In genomic region chr2:135356311-135356710, GRCm38 (mm10) we compare ENCODE assay signal across 11 mouse cellular contexts.
DNase-seq lines count a peak whose midpoint lies in the region; ATAC-seq and TF ChIP-seq lines count a peak whose summit lies in the region.
"Had no signal": no experiment of that assay in that cellular context is flagged by ENCODE, and none has a peak within 500 bp of the region (broad histone marks: within the 10 kb centered on the region; RNA-seq: fewer than 3 reads in every experiment).

No protein-coding gene starts in this region.

- TF ChIP-seq POLR2A in heart, adult 2 months (IDR thresholded peaks at IDR 0.05; ENCODE audit: insufficient read depth, low read depth, low read length) = no peak

- H3K9ac ChIP-seq in heart, adult 2 months (ENCODE audit: low read depth, low read length) = no peak overlapping the region
- H3K9ac ChIP-seq in midbrain, embryonic 11.5 days (ENCODE audit: low read length) = no peak overlapping the region
- H3K9ac ChIP-seq: kidney, embryonic 15.5 days; limb, embryonic 12.5 days had no signal

- DNase-seq in heart, adult 2 months = no peak
- DNase-seq in heart, postnatal 14 days = no peak
- peak; percentile 86 for DNase-seq in midbrain, embryonic 11.5 days (ENCODE audit: low spot score, missing footprints)
- no peak for DNase-seq in midbrain, embryonic 10.5 days (ENCODE audit: low spot score)
- DNase-seq in embryo, embryonic 10 days (ENCODE audit: low spot score) = peak; percentile 46
- peak; percentile 6 for DNase-seq in retina, postnatal 7 days (ENCODE audit: low read depth, low spot score)
- DNase-seq in right cerebral cortex, postnatal 36 days (ENCODE audit: low spot score in 2 of 2) = no peak
- no peak for DNase-seq in heart, postnatal 4 days
- DNase-seq: thymus, adult 2 months had no signal

- 22% methylated on average over 1 of the region's 1 CpGs for WGBS in heart, adult 2 months
- 31% methylated on average over 1 of the region's 1 CpGs for WGBS in midbrain, embryonic 11.5 days
- 30% methylated on average over 1 of the region's 1 CpGs for WGBS in midbrain, embryonic 10.5 days

- no peak for TF ChIP-seq EP300 in heart, adult 2 months (IDR thresholded peaks at IDR 0.05; ENCODE audit: insufficient read depth, low read depth, low read length)

- H3K27ac ChIP-seq in heart, adult 2 months = no peak overlapping the region
- H3K27ac ChIP-seq in midbrain, embryonic 11.5 days (ENCODE audit: low read depth, low read length) = no peak overlapping the region
- H3K27ac ChIP-seq in midbrain, embryonic 10.5 days (replicated peaks) = no peak overlapping the region
- H3K27ac ChIP-seq: kidney, embryonic 15.5 days; limb, embryonic 12.5 days had no signal

- intact Hi-C loops in heart, adult 2 months (cut with DNase I) = loop anchor here (5.0 kb wide), 1 partner anchor 781 kb away; no protein-coding TSS in a partner anchor
- intact Hi-C loops in heart, postnatal 14 days (cut with DNase I) = loop anchor here (2.0 to 5.0 kb wide), 2 partner anchors 602 to 781 kb away; no protein-coding TSS in a partner anchor

- no peak overlapping the region for H3K4me3 ChIP-seq in heart, adult 2 months
- no peak overlapping the region for H3K4me3 ChIP-seq in midbrain, embryonic 11.5 days (ENCODE audit: low read depth, low read length)
- H3K4me3 ChIP-seq in midbrain, embryonic 10.5 days = no peak overlapping the region
- H3K4me3 ChIP-seq: kidney, embryonic 15.5 days; limb, embryonic 12.5 days had no signal

- H3K36me3 ChIP-seq in heart, adult 2 months (ENCODE audit: control insufficient read depth, insufficient read depth, low read length) = no peaks in the 10 kb centered on the region
- no peaks in the 10 kb centered on the region for H3K36me3 ChIP-seq in midbrain, embryonic 11.5 days (ENCODE audit: control insufficient read depth, insufficient read depth, low read length)
- no peaks in the 10 kb centered on the region for H3K36me3 ChIP-seq in midbrain, embryonic 10.5 days
- H3K36me3 ChIP-seq: kidney, embryonic 15.5 days; limb, embryonic 12.5 days had no signal

- H3K4me2 ChIP-seq in midbrain, embryonic 11.5 days = no peak overlapping the region
- H3K4me2 ChIP-seq: kidney, embryonic 15.5 days; limb, embryonic 12.5 days had no signal

- no peaks in the 10 kb centered on the region; the same call in 1 of the 2 replicates for H3K4me1 ChIP-seq in heart, adult 2 months (ENCODE audit: control insufficient read depth, insufficient read depth, low read length)
- no peaks in the 10 kb centered on the region for H3K4me1 ChIP-seq in midbrain, embryonic 11.5 days (ENCODE audit: control insufficient read depth, insufficient read depth, low read length)
- H3K4me1 ChIP-seq in midbrain, embryonic 10.5 days = no peaks in the 10 kb centered on the region
- H3K4me1 ChIP-seq: kidney, embryonic 15.5 days; limb, embryonic 12.5 days had no signal

- no peaks in the 10 kb centered on the region for H3K79me2 ChIP-seq in heart, adult 2 months (replicated peaks; ENCODE audit: control insufficient read depth, insufficient read depth, low read length)

- no peak for ATAC-seq in midbrain, embryonic 11.5 days (ENCODE audit: low FRiP score)

- TF ChIP-seq CTCF in heart, adult 2 months (IDR thresholded peaks at IDR 0.05) = peak; percentile 83

- no peaks in the 10 kb centered on the region for H3K9me3 ChIP-seq in midbrain, embryonic 11.5 days (ENCODE audit: control insufficient read depth, low read length)
- no peaks in the 10 kb centered on the region for H3K9me3 ChIP-seq in midbrain, embryonic 10.5 days (replicated peaks)
- H3K9me3 ChIP-seq: kidney, embryonic 15.5 days; limb, embryonic 12.5 days had no signal

- H3K27me3 ChIP-seq in heart, adult 2 months (ENCODE audit: control insufficient read depth, insufficient read depth, low read length) = no peaks in the 10 kb centered on the region
- no peaks in the 10 kb centered on the region for H3K27me3 ChIP-seq in midbrain, embryonic 11.5 days (ENCODE audit: control insufficient read depth, insufficient read depth, low read length)
- H3K27me3 ChIP-seq in midbrain, embryonic 10.5 days (ENCODE audit: low read depth, poor library complexity, severe bottlenecking) = no peaks in the 10 kb centered on the region
- H3K27me3 ChIP-seq: kidney, embryonic 15.5 days; limb, embryonic 12.5 days had no signal

Comparison
In these comparisons a context has a peak if more than half of its experiments do, and no peak if none do; other contexts are left out.
1. DNase-seq: peak in midbrain, embryonic 11.5 days (single experiment), embryo, embryonic 10 days (single experiment) and retina, postnatal 7 days (single experiment); none in heart, adult 2 months (0 of 2), heart, postnatal 14 days (0 of 2), midbrain, embryonic 10.5 days (single experiment), right cerebral cortex, postnatal 36 days (0 of 2) and heart, postnatal 4 days (single experiment).